Mouse (Mus musculus) lung, postnatal 4 days (tissue): ENCODE data around the gene Emc10.

ENCODE experiments used
- DNase-seq, 2 experiments: peaks; one replicate each; pipeline ENCODE4 v3.0.0; 2021

Gene Emc10

DNA sequence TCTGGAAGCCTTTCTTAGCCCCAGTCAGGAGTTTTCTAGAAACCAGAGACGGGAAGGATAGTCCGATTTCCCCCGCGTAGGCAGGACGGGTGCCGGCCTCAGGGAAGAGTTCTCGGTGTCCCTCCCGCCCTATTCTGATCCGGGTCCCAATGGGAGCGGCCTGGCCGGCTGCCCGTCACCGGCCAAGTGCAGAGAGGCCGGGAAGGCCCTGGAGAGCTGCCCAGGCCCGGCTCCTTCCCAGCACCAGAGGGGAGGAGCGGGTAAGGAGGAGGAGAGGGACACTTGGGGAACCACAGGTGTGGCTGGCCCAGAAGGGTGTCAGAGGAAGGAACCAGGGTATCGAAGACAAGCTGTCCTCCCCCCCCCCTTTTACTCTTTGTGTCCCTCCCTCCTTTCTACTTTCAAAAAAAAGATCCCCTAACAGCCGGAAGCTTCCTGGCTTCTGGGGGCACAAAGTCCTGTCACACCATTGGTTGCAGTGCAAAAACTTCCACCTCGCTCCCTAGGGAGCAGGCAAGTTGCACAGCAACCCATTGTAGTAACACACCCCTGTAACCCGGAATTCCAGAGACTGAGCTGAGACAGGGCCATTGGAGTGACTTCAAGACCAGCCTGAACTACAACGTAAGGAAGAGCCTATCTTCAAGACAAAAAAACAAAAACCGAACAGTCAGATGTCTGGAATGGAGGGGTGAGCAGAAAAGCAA is 28.9 kb upstream of the Emc10 start:
- peak; percentile 86 to 92 for DNase-seq

DNA sequence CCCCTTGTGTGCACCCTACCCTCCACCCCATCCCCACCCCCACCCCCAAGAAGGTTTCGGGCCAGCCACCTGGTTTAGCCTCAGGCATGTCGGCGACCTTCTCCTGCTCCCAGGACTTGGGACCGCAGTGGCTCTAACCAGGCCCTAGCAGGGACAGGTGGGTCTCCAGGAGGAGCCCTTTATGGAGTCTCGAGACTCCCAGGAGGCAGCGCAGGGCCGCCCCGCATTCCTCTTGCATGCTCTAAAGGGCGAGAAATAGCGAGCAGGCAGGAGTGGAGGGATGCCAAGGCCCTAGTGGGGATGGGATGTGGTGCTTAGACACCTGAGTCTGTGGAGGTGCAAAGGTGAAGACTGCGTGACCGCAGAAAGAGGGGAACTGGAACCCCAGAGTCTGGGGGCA is 28.2 kb upstream of the Emc10 start, which contains the start of gene Mybpc2:
Gene Mybpc2 (minus strand): TSS at position 155 of the 400 bp plus-strand sequence.
- peak; percentile 48 to 59 for DNase-seq

DNA sequence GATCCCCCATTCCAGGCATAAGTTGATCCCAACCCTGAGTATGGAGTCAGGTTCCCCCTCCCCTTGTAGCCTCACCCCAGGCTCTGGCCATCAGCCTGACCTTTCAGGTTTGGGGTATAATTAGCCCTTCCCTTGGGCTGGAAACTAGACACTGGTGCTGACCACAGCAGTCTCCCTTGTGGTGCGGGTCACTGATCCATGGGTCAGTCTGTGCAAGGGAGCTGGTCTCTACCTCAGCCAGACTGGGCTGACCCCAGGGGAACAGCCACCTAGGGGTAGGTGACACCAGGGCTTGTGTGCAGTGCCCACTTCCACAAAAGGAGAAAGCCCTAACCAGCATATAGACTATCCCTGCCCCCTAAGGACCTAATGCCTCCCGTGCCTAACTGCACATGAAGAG is 26.7 kb upstream of the Emc10 start:
- no peak for DNase-seq

DNA sequence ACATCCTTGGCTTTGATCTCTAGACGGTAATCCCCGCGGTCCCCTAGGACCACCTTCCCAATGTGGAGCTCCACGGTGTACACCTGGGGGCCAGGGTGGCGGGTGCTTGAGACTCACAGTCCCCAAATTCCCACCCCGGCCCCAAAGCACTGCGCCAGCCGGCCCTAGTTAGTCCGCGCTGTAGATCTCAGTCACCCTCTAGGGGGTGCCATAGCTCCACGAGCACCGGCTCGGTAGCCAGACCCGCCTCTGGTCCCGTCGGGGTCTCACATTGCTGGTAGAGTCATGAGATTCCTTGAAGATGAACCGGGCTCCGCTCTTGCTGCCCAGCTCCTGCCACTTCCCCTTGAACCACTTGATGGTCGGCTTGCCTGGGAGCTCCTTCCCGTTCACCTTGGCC is 25.4 kb upstream of the Emc10 start:
- DNase-seq, result peak; percentile 65 to 80

DNA sequence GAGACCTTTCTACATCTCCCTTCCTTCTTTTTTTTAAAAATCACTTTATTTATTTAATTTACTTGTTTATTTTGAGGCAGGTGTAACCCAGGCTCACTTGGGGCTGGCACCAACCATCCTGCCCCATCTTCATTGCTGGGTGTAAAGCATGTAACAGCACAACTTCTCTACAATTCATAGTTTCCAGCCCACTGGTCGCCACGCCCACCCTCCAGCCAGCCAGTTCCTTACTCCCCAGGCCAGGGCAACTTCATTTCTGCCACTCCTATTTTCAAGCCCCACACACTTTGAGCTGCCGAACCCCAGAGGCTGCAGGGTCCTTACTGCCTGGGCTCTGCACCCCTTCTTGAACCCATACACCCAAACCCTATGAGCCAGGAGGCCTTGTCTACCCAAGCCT is 24.7 kb upstream of the Emc10 start:
- no peak for DNase-seq

DNA sequence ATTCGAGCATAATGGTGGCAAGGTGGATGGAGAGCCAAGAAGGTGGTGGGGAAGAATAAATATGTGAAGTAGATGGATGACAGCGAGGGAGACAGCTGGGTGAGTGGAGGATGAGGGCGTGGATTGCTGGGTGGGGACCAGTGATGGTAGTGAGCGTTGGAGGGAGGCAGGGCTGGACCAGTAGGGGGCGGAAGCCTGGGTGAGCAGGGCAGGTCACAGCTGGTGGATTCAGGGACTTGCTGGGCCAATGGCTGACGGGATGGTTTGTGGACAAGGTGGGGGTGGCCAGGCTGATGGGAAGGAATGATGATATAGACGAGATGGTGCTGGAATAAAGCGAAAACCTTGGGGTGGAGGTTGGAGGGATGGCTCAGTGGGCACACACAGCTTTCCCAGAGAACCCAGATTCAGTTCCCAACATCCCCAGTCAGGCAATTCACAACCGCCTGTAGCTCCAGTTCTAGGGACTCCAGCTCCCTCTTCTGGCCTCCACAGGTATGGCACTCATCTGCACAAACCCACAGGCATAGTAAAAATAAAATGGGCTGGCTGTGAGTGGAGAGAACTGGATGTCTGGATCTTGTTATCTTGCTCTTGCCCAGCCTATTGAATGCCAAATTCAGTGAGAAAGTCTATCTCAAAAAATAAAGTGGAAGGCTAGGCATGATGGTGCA is 23.0 kb upstream of the Emc10 start:
- no peak for DNase-seq

DNA sequence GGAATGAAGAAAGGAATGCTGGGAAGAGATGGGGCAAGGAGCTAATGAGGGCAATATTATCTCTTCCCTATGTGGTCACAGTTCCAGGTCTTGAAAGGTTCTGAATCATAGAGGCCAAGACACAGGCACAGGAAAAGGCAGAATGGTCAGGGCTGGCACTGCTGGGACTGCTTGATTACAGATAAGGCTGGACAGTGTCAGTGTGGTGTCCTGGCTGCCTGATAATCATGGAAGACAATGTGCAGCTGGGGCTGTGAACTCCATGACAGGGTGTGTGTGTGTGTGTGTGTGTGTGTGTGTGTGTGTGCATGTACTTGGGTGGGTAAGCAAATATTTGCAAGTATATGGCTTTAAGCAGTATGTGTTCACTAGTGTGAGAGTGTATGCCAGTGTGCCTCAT is 11.2 kb upstream of the Emc10 start:
- DNase-seq, result no peak

DNA sequence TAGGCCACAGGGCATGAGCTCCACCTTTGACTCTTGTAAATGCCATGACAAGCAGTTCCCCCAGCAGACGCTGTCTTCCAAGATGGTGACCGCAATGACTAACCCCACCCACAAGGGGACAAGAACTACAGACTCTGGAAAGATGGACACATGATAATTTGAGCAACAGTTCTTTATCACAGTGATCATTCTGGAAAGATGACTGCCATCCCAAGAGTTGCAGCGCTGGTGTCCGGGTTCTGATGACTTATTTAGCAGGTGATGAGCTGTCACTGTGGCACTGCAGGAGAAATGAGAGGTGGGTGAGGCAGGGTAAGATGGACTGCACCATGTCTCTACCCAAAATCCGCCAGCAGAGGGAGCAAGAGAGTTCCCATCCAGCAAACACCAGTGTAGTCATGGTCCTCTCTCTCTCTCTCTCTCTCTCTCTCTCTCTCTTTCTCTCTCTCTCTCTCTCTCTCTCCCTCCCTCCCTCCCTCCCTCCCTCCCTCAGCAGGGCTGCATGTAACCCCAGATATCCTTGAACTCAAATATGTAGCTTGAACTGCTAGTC is 5.3 kb upstream of the Emc10 start:
- DNase-seq, result peak; percentile 45 to 79

DNA sequence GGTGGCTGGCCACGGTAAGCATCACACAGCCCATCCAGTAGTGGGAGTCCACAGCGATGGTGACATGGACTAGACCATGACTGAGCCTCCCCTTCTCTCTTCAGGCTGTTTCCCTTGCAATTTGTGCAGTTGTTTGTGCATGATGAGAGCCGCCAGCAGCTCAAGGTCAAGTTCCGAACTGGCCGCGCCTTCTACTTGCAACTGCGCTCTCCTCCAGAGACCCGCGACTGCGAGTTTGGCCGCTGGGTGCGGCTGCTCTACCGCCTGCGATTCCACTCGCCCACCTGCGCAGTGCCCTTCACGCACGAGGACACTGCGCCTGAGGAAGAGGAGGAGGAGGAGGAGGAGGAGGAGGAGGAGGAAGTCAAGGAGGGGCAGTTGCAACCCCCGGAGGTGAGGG is 3.7 kb upstream of the Emc10 start:
- peak in 1 of 2 experiments; percentile 20 for DNase-seq

DNA sequence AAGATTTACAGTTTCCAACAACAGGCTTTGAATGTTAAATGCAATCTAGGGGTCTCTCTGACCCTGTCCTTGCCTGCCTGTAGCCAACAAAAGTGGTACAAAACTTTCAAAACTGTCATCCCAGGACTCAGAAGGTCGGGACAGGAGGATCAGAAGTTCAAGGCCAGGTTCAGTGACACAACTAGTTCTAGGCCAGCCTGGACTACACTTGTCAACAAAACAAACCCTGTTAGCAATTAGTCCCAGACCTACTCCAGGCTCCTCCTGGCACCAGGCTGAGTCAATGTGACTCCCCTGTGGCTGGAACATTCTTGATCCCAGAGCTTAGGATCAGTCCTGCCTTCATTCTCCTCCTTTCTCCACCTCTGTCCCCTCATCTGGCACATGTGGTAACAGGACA is 2.6 kb upstream of the Emc10 start:
- peak in 1 of 2 experiments; percentile 5 for DNase-seq

DNA sequence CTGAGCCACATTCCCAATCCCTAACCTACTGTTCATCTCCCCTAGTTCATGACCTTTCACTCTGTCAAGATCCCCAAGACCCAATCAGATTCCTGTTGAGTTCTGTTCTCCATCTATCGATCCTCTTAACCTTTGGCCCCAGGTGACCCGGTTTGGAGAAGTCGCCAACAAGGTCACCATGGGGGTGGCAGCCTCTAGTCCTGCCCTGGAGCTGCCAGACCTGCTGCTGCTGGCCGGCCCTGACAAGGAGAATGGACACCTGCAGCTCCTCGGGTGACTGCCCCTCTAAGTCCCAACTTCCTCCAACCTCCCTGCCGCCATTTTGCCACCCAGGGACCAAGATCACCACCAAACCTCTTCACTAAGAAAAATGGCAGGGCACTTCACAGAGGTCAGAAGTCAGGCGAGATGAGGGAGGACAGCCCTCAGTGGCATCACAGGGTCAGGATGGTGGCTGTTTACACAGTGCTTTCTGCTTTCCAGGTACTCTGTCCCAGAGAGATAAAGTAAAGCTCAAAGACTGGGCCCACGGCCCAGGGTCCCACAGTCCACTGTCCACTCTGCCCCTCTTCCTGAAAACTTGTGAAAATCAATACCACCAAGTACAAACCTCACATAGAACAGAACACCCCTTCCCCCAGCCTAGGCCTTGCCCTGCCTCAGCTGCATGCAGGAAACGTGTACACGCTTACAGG is 1.2 kb upstream of the Emc10 start:
- peak in 1 of 2 experiments; percentile 25 for DNase-seq

DNA sequence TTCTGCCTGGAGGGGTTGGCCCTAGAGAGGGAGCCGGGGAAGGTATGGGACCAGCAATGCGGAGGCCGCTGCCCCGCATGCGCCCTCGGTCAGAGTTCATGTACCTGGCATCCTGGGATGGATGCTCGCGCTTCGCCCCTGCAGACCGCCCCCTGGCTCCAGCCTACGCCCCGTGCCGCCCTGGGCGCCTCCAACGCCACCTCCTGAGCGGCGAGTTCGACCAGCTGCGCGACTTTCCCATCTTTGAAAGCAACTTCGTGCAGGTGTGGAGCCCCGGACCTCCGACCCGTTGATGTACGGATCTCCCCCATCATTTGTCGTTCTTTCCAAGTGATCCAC is 411 bp upstream of the Emc10 start:
- no peak for DNase-seq

DNA sequence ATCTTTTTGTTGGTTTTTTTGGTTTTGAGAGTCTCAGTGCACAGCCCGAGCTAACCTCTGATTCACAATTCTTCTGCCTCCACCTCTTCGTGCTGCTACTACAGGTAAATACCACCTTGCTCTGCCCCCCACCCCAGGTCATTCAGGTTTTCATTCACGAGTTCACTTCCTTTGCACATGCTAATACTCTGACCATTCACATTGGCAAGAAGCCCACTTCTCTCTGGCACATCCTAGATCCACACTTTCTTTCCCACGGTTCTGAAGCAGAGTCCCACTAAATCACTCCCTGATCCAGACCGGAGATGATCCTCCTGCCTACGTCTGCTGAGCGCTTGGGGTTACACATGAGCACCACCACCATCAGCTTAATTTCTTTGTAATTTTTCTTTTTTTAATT is 1.2 kb downstream of the Emc10 start:
- no peak for DNase-seq

DNA sequence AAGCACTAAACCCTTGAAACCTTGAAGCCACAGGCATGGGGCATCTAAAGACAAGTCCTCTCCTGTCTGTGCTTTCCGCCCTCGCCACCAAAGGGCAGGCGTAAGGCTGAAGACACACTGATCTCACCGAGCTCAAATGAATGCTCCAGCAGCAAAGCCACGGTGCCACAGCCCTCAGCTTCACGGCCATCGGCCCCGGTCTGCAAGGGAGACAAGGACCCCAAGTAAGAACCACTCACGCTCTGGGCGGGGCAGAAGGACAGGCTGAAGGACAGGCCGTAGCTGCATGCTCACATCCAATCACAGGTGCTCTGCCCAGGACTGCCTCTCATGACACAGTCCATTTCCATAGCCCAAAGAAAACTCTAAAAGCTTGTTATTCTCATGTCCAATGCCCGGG is 1.6 kb downstream of the Emc10 start:
- DNase-seq, result no peak

DNA sequence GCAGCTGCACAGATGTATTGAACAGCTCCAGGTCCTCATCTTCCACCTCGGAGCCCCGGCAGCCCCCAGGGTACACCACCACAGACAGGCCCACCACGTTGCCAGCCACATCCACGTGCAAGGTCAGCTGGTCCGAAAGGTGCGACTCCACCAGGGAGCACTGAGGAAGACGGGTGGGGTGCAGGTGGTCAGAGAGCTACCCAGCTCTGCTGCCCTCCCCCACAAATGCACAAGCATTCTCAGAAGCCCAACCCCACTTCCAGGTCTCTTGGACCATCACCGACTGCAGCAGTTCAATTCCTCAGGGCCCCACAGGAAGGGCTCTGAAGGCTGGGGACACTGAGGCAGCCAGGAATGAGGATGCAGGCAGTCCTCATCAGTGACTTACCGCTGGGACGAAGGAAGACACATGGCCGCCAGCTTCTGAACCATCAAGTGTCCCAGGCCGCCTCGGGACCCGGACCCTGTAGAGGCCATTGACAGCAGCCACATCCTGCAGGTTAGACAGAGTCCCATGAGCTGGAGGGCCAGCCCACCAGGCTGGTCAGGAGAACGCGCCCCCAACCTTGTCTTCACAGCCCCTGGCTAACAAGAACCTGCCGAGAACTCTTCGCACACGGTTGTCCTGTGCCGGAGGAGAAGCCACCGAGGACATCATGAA is 4.0 kb downstream of the Emc10 start:
- DNase-seq, result no peak

DNA sequence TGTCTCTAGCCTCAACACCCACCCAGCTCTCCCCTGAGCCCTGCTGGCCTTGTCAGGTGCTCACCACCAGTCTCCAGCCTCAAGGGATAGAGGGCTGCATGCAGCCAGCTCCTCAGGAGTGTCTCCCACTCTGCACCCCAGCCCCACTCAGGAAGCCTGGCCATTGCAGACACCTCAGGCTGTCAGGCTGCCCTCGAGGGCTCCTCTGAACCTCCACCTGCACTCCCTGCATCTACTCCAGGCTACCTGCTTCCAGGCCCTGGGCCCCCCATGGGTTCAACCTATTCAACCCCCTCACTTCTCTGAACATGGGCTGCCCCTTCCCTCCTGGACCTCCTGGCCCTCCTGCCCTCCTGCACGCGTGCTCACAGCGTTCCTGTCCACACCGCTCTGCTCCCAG is 4.9 kb downstream of the Emc10 start:
- DNase-seq, result peak in 1 of 2 experiments; percentile 15

DNA sequence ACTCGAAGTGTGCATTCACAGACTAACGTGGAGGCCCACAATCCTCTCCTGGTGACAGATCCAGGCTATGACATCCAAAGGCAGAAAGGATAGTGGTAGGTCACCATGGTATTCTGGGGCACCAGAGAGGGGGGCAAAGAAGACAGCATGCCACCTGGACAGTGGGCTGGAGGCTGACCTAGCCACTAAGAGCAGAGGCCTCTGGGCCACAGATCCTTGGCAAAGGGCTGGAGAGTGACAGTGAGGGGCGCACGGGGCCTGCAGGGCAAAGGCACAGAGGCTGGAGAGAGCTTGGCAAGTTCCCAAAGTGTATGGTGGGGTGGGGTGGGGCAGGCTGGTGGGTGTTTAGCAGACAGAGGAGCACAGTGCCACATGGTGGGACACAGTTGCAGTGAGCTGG is 6.0 kb downstream of the Emc10 start:
- peak in 1 of 2 experiments; percentile 18 for DNase-seq

DNA sequence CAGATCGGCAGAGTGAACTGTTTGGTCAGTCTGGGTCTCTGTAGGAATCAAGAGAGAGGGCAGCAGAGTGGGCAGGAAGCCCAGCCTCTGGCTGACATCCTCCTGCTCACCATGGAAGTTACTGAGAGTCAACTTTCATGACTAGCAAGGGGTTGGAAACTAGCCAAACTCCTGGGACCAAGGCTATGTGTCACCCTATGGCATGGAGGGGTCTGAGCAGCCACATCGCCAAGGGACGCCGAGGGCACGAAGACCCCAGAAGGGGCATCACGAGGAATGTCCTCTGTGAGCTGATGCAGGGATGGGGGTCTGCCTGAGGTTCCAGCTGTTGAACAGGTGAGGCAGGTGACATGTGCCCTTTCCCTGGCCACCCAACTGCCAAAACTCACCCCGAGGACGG is 7.8 kb downstream of the Emc10 start:
- DNase-seq, result peak in 1 of 2 experiments; percentile 19

DNA sequence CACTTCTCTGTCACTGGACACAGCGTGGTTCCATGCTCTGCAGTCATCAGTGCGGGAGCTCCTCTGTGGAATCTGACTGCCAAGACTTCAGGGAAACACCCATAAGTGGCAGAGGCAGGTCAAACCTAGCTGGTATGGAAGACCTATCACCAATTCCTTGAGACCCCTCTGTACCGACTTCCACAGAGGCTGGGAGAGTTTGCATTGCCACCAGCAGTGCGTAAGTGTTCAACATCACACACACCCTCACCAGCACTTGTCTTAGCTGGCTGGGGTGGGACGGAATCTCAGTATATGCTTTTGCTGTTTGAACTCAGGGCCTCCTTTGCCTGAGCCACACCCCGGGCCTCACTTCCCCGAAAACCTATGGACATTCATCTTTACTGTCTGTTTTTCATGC is 8.4 kb downstream of the Emc10 start:
- DNase-seq, result peak in 1 of 2 experiments; percentile 13

DNA sequence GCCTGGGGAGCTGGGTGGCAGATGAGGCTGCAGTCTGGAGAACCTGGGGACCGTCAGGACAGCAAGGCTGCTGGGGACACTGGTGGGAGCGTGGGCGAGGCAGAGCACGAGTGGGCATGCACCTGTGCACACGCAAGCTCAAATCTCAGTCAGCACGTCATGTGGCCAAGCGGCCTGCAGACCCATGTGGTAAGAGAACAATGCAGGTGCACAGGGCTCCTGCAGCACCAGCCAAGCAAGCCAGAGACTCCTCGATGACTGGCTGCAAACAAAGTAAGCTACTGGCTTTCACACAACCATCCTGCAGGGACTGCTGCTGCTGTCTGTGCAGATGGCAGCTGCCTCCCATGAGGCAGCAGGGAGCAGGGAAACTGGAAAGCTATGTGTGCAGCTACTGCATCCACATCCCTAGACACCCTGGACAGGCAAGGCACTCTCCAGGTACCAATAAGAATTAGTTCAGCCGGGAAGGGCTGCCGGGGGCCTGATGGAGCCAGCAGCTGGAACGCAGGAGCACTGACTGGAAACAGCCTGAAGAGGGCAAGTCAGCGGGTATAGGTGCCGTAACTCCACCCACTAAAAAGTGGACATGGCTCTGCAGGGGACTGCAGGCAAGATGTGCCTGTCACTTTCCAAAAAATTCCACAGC is 9.3 kb downstream of the Emc10 start:
- peak in 1 of 2 experiments; percentile 12 for DNase-seq

DNA sequence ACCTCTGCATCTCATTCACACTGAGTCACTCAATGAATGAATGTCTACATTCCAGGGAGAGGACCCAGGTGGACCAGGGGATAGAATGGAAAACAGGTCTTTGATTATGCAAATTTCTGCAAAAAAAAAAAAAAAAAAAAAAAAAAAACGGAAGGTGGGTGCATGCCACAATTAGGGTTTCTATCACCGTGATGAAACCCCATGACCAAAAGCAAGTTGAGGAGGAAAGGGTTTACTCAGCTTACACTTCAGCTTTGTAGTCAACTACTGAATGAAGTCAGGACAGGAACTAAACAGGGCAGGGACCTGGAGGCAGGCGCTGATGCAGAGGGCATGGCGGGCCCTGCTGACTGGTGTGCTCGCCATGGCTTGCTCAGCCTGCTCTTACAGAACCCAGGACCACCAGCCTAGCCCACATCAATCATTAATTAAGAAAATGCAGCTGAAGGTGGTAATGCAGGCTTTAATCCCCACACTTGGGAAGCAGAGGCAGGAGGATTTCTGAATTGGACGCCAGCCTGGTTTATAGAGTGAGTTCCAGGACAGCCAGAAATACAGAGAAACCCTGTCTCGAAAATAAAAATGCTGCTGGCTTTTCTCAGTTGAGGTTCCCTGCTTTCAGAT is 10.6 kb downstream of the Emc10 start:
- DNase-seq, result peak in 1 of 2 experiments; percentile 12
